Mouse (Mus musculus): ENCODE results near the gene Kctd3. TPM values are rescaled to one million over a fixed set of nuclear protein-coding genes. Genes with fewer than 3 reads are reported as not detected.

Gene Kctd3
- 44.8 and 45.1 TPM in 2 replicates for polyA plus RNA-seq (2015; fragmentation: Nextera tagmentation; extraction: Ambion mirVana)

GRCm38 (mm10) chr1:189007239-189007979 lies at the start of gene Kctd3:
Gene Kctd3 (minus strand): TSS chr1:189007841.
- no peaks in the 10 kb centered on the region for H3K36me3 ChIP-seq
- peak; percentile 89 for ATAC-seq (replicated peaks)
- H3K27me3 ChIP-seq, result no peaks in the 10 kb centered on the region; the same call in 1 of the 2 replicates
- H3K27ac ChIP-seq (replicated peaks), result peak within 1 kb of the TSS; percentile 78
- H3K4me3 ChIP-seq, result peak within 1 kb of the TSS; percentile 94
- WGBS, result under 1% methylated on average over 74 of the region's 74 CpGs
- peak within 1 kb of the TSS; percentile 90 for H3K4me2 ChIP-seq (replicated peaks)
- H3K9me3 ChIP-seq, result no peaks in the 10 kb centered on the region
- H3K4me1 ChIP-seq, result peaks cover 27% of the 10 kb centered on the region
- H3K9ac ChIP-seq (replicated peaks), result peak within 1 kb of the TSS; percentile 94

- Histone ChIP-seq H3K27me3 (no peaks in the 10 kb centered on the region), H3K9me3 (no peaks in the 10 kb centered on the region), H3K4me3 (no peak overlapping the region), H3K27ac (replicated peaks) (no peak overlapping the region), H3K9ac (replicated peaks) (no peak overlapping the region), H3K36me3 (no peaks in the 10 kb centered on the region), H3K4me2 (replicated peaks) (no peak overlapping the region), H3K4me1 (no peaks in the 10 kb centered on the region)
- WGBS, result 52% methylated on average over 4 of the region's 4 CpGs
- no peak for ATAC-seq (replicated peaks)
These were observed 49.8 kb upstream of the Kctd3 start for GRCm38 (mm10) chr1:189057425-189057824.

GRCm38 (mm10) chr1:189055933-189056332 lies 48.3 kb upstream of the Kctd3 start:
- Histone ChIP-seq H3K4me1 (no peaks in the 10 kb centered on the region), H3K4me3 (no peak overlapping the region), H3K36me3 (no peaks in the 10 kb centered on the region), H3K9me3 (no peaks in the 10 kb centered on the region), H3K9ac (replicated peaks) (no peak overlapping the region), H3K27me3 (no peaks in the 10 kb centered on the region), H3K27ac (replicated peaks) (no peak overlapping the region), H3K4me2 (replicated peaks) (no peak overlapping the region)
- WGBS, result 64% methylated on average over 2 of the region's 2 CpGs
- ATAC-seq (replicated peaks), result no peak

- WGBS, result 89% methylated on average over 8 of the region's 8 CpGs
- Histone ChIP-seq H3K27ac (replicated peaks) (no peak overlapping the region), H3K9me3 (no peaks in the 10 kb centered on the region), H3K9ac (replicated peaks) (no peak overlapping the region), H3K27me3 (no peaks in the 10 kb centered on the region), H3K4me1 (no peaks in the 10 kb centered on the region), H3K36me3 (no peaks in the 10 kb centered on the region), H3K4me2 (replicated peaks) (no peak overlapping the region), H3K4me3 (no peak overlapping the region)
- ATAC-seq (replicated peaks), result no peak
These were observed 47.4 kb upstream of the Kctd3 start for GRCm38 (mm10) chr1:189054941-189055551.

- H3K27me3 ChIP-seq, result no peaks in the 10 kb centered on the region
- no peak overlapping the region for H3K27ac ChIP-seq (replicated peaks)
- WGBS, result 79% methylated on average over 5 of the region's 5 CpGs
These were observed 46.5 kb upstream of the Kctd3 start for GRCm38 (mm10) chr1:189054191-189054590.

GRCm38 (mm10) chr1:189052189-189052588 lies 44.5 kb upstream of the Kctd3 start:
- H3K4me2 ChIP-seq (replicated peaks), result no peak overlapping the region
- H3K27me3 ChIP-seq, result no peaks in the 10 kb centered on the region
- 0 out of 2 replicates have a peak, but pooled peaks cover 4% of the 10 kb centered on the region for H3K4me1 ChIP-seq
- no peak overlapping the region for H3K4me3 ChIP-seq
- H3K36me3 ChIP-seq, result no peaks in the 10 kb centered on the region
- no peak overlapping the region for H3K27ac ChIP-seq (replicated peaks)
- ATAC-seq (replicated peaks), result 0 out of 2 replicates have a peak, but pooled peaks have one; percentile 60
- H3K9me3 ChIP-seq, result no peaks in the 10 kb centered on the region
- WGBS, result 54% methylated on average over 4 of the region's 4 CpGs
- no peak overlapping the region for H3K9ac ChIP-seq (replicated peaks)

More at GRCm38 (mm10) chr1:189054191-189054590, 46.5 kb upstream of the Kctd3 start:
- Histone ChIP-seq H3K9me3 (no peaks in the 10 kb centered on the region), H3K36me3 (no peaks in the 10 kb centered on the region), H3K9ac (replicated peaks) (no peak overlapping the region), H3K4me3 (no peak overlapping the region), H3K4me1 (no peaks in the 10 kb centered on the region), H3K4me2 (replicated peaks) (no peak overlapping the region)
- ATAC-seq (replicated peaks), result no peak

GRCm38 (mm10) chr1:189050122-189050521 lies 42.5 kb upstream of the Kctd3 start:
- H3K9me3 ChIP-seq, result no peaks in the 10 kb centered on the region
- H3K36me3 ChIP-seq, result no peaks in the 10 kb centered on the region
- H3K9ac ChIP-seq (replicated peaks), result no peak overlapping the region
- H3K4me3 ChIP-seq, result no peak overlapping the region
- H3K27ac ChIP-seq (replicated peaks), result no peak overlapping the region
- no peak overlapping the region for H3K4me2 ChIP-seq (replicated peaks)
- 86% methylated on average over 3 of the region's 3 CpGs for WGBS
- ATAC-seq (replicated peaks), result no peak
- 0 out of 2 replicates have a peak, but pooled peaks cover 4% of the 10 kb centered on the region for H3K4me1 ChIP-seq
- no peaks in the 10 kb centered on the region for H3K27me3 ChIP-seq

- Histone ChIP-seq H3K27me3 (no peaks in the 10 kb centered on the region), H3K36me3 (no peaks in the 10 kb centered on the region), H3K27ac (replicated peaks) (0 out of 2 replicates have a peak overlapping the region, but pooled peaks have one; percentile 5), H3K4me1 (0 out of 2 replicates have a peak, but pooled peaks cover 4% of the 10 kb centered on the region), H3K4me2 (replicated peaks) (no peak overlapping the region), H3K9ac (replicated peaks) (no peak overlapping the region), H3K9me3 (no peaks in the 10 kb centered on the region), H3K4me3 (no peak overlapping the region)
- 72% methylated on average over 2 of the region's 2 CpGs for WGBS
- no peak for ATAC-seq (replicated peaks)
These were observed 40.7 kb upstream of the Kctd3 start for GRCm38 (mm10) chr1:189048331-189048730.

GRCm38 (mm10) chr1:189047918-189048317 lies 40.3 kb upstream of the Kctd3 start:
- Histone ChIP-seq H3K4me1 (0 out of 2 replicates have a peak, but pooled peaks cover 4% of the 10 kb centered on the region), H3K9ac (replicated peaks) (no peak overlapping the region), H3K27ac (replicated peaks) (0 out of 2 replicates have a peak overlapping the region, but pooled peaks have one; percentile 5), H3K4me3 (no peak overlapping the region), H3K27me3 (no peaks in the 10 kb centered on the region), H3K4me2 (replicated peaks) (no peak overlapping the region), H3K9me3 (no peaks in the 10 kb centered on the region), H3K36me3 (no peaks in the 10 kb centered on the region)
- no peak for ATAC-seq (replicated peaks)
- whole genome bisulfite sequencing, result 65% methylated on average over 3 of the region's 3 CpGs

GRCm38 (mm10) chr1:189046831-189047230 lies 39.2 kb upstream of the Kctd3 start:
- 73% methylated on average over 3 of the region's 3 CpGs for WGBS

GRCm38 (mm10) chr1:189046301-189046700 lies 38.7 kb upstream of the Kctd3 start:
- Histone ChIP-seq H3K27me3 (no peaks in the 10 kb centered on the region), H3K9me3 (no peaks in the 10 kb centered on the region), H3K9ac (replicated peaks) (no peak overlapping the region), H3K4me1 (0 out of 2 replicates have a peak, but pooled peaks cover 4% of the 10 kb centered on the region), H3K4me3 (no peak overlapping the region), H3K4me2 (replicated peaks) (no peak overlapping the region), H3K36me3 (no peaks in the 10 kb centered on the region), H3K27ac (replicated peaks) (no peak overlapping the region)
- 60% methylated on average over 3 of the region's 3 CpGs for WGBS
- ATAC-seq (replicated peaks), result no peak

More at GRCm38 (mm10) chr1:189046831-189047230, 39.2 kb upstream of the Kctd3 start:
- no peaks in the 10 kb centered on the region for H3K27me3 ChIP-seq
- no peak overlapping the region for H3K4me2 ChIP-seq (replicated peaks)
- no peak overlapping the region for H3K4me3 ChIP-seq
- H3K9me3 ChIP-seq, result no peaks in the 10 kb centered on the region
- H3K4me1 ChIP-seq, result 0 out of 2 replicates have a peak, but pooled peaks cover 4% of the 10 kb centered on the region
- no peaks in the 10 kb centered on the region for H3K36me3 ChIP-seq
- no peak overlapping the region for H3K27ac ChIP-seq (replicated peaks)
- no peak overlapping the region for H3K9ac ChIP-seq (replicated peaks)
- ATAC-seq (replicated peaks), result no peak

- no peaks in the 10 kb centered on the region for H3K9me3 ChIP-seq
- H3K27ac ChIP-seq (replicated peaks), result no peak overlapping the region
- H3K4me3 ChIP-seq, result no peak overlapping the region
- WGBS, result 89% methylated on average over 12 of the region's 12 CpGs
- no peak for ATAC-seq (replicated peaks)
- H3K9ac ChIP-seq (replicated peaks), result no peak overlapping the region
- no peaks in the 10 kb centered on the region for H3K4me1 ChIP-seq
- no peak overlapping the region for H3K4me2 ChIP-seq (replicated peaks)
- H3K36me3 ChIP-seq, result no peaks in the 10 kb centered on the region
- H3K27me3 ChIP-seq, result no peaks in the 10 kb centered on the region
These were observed 33.6 kb upstream of the Kctd3 start for GRCm38 (mm10) chr1:189041261-189041660.
